Mouse (Mus musculus): Measurements from ENCODE around the gene Spats1. TPM values are rescaled to one million over a fixed set of nuclear protein-coding genes. Genes with fewer than 3 reads are reported as not detected.
A peak's percentile ranks its signal among the peaks of the same experiment; 100 is the strongest.

The Spats1 gene
- polyA plus RNA-seq (2016; fragmentation: Nextera tagmentation; extraction: Ambion mirVana), result 0.33 and 1.1 TPM in 2 replicates

GRCm38 (mm10) chr17:45474669-45475465, at the start of gene Spats1:
TSS of gene Spats1 (minus strand) at chr17:45475415.
- H3K36me3 ChIP-seq, result no peaks in the 10 kb centered on the region
- peak within 1 kb of the TSS; percentile 53 for H3K4me3 ChIP-seq
- H3K27me3 ChIP-seq (ENCODE audit: low read depth, poor library complexity, severe bottlenecking), result peaks cover 54% of the 10 kb centered on the region
- H3K4me1 ChIP-seq, result peaks cover 11% of the 10 kb centered on the region
- peak; percentile 77 for DNase-seq (ENCODE audit: low spot score)
- no peaks in the 10 kb centered on the region for H3K9me3 ChIP-seq (replicated peaks)
- no peak within 1 kb of the TSS for H3K27ac ChIP-seq
- WGBS, result 5% methylated on average over 30 of the region's 30 CpGs

- WGBS, result 63% methylated on average over 4 of the region's 4 CpGs
- H3K27me3 ChIP-seq (ENCODE audit: low read depth, poor library complexity, severe bottlenecking), result peaks cover 55% of the 10 kb centered on the region
- no peaks in the 10 kb centered on the region for H3K9me3 ChIP-seq (replicated peaks)
- no peak overlapping the region for H3K27ac ChIP-seq
- no peak overlapping the region for H3K4me3 ChIP-seq
- peaks cover 41% of the 10 kb centered on the region for H3K4me1 ChIP-seq
- no peak for DNase-seq (ENCODE audit: low spot score)
- H3K36me3 ChIP-seq, result peaks cover 12% of the 10 kb centered on the region
Observed at GRCm38 (mm10) chr17:45524961-45525360, 49.7 kb upstream of the Spats1 start.

GRCm38 (mm10) chr17:45523263-45523662, 48.0 kb upstream of the Spats1 start, which contains the start of gene Tcte1:
TSS of gene Tcte1 (plus strand) at chr17:45523434.
- Histone ChIP-seq H3K27ac (peak within 1 kb of the TSS; percentile 69), H3K4me3 (peak within 1 kb of the TSS; percentile 55), H3K9me3 (replicated peaks) (no peaks in the 10 kb centered on the region), H3K36me3 (peaks cover 29% of the 10 kb centered on the region), H3K4me1 (peaks cover 42% of the 10 kb centered on the region), H3K27me3 (ENCODE audit: low read depth, poor library complexity, severe bottlenecking) (peaks cover 48% of the 10 kb centered on the region)
- WGBS, result 0% methylated on average over 21 of the region's 21 CpGs
- DNase-seq (ENCODE audit: low spot score), result peak; percentile 80

GRCm38 (mm10) chr17:45520136-45520535, 44.9 kb upstream of the Spats1 start:
- Histone ChIP-seq H3K4me1 (peaks cover 39% of the 10 kb centered on the region), H3K4me3 (no peak overlapping the region), H3K36me3 (peaks cover 58% of the 10 kb centered on the region), H3K27me3 (ENCODE audit: low read depth, poor library complexity, severe bottlenecking) (peaks cover 24% of the 10 kb centered on the region), H3K27ac (no peak overlapping the region), H3K9me3 (replicated peaks) (no peaks in the 10 kb centered on the region)
- no peak for DNase-seq (ENCODE audit: low spot score)
- WGBS, result 70% methylated on average over 11 of the region's 11 CpGs

- no peak overlapping the region for H3K27ac ChIP-seq
- no peaks in the 10 kb centered on the region for H3K9me3 ChIP-seq (replicated peaks)
- 69% methylated on average over 12 of the region's 12 CpGs for WGBS
- H3K4me3 ChIP-seq, result no peak overlapping the region
- H3K4me1 ChIP-seq, result peaks cover 36% of the 10 kb centered on the region
- peaks cover 59% of the 10 kb centered on the region for H3K36me3 ChIP-seq
- DNase-seq (ENCODE audit: low spot score), result no peak
- H3K27me3 ChIP-seq (ENCODE audit: low read depth, poor library complexity, severe bottlenecking), result peaks cover 13% of the 10 kb centered on the region
Observed at GRCm38 (mm10) chr17:45518766-45519475, 43.7 kb upstream of the Spats1 start.

- no peak for DNase-seq (ENCODE audit: low spot score)
- Histone ChIP-seq H3K9me3 (replicated peaks) (no peaks in the 10 kb centered on the region), H3K27ac (no peak overlapping the region), H3K36me3 (peaks cover 65% of the 10 kb centered on the region), H3K4me3 (no peak overlapping the region), H3K27me3 (ENCODE audit: low read depth, poor library complexity, severe bottlenecking) (peaks cover 5% of the 10 kb centered on the region; the same call in 1 of the 2 replicates), H3K4me1 (peaks cover 24% of the 10 kb centered on the region)
- WGBS, result 92% methylated on average over 28 of the region's 28 CpGs
Observed at GRCm38 (mm10) chr17:45517549-45518215, 42.5 kb upstream of the Spats1 start.

- Histone ChIP-seq H3K9me3 (replicated peaks) (no peaks in the 10 kb centered on the region), H3K27ac (no peak overlapping the region), H3K27me3 (ENCODE audit: low read depth, poor library complexity, severe bottlenecking) (no peaks in the 10 kb centered on the region), H3K36me3 (peaks cover 65% of the 10 kb centered on the region), H3K4me1 (peaks cover 19% of the 10 kb centered on the region), H3K4me3 (no peak overlapping the region)
- 93% methylated on average over 21 of the region's 21 CpGs for WGBS
- DNase-seq (ENCODE audit: low spot score), result no peak
Observed at GRCm38 (mm10) chr17:45517135-45517534, 41.9 kb upstream of the Spats1 start.

GRCm38 (mm10) chr17:45516488-45516887, 41.3 kb upstream of the Spats1 start:
- Histone ChIP-seq H3K36me3 (peaks cover 67% of the 10 kb centered on the region), H3K9me3 (replicated peaks) (no peaks in the 10 kb centered on the region), H3K4me1 (peaks cover 19% of the 10 kb centered on the region), H3K27me3 (ENCODE audit: low read depth, poor library complexity, severe bottlenecking) (no peaks in the 10 kb centered on the region), H3K27ac (no peak overlapping the region), H3K4me3 (no peak overlapping the region)
- WGBS, result 57% methylated on average over 8 of the region's 8 CpGs
- peak; percentile 80 for DNase-seq (ENCODE audit: low spot score)

GRCm38 (mm10) chr17:45515806-45516205, 40.6 kb upstream of the Spats1 start:
- H3K4me3 ChIP-seq, result no peak overlapping the region
- WGBS, result 79% methylated on average over 10 of the region's 10 CpGs
- no peak overlapping the region for H3K27ac ChIP-seq
- no peaks in the 10 kb centered on the region for H3K27me3 ChIP-seq (ENCODE audit: low read depth, poor library complexity, severe bottlenecking)
- no peaks in the 10 kb centered on the region for H3K9me3 ChIP-seq (replicated peaks)
- peaks cover 70% of the 10 kb centered on the region for H3K36me3 ChIP-seq
- no peak for DNase-seq (ENCODE audit: low spot score)
- peaks cover 13% of the 10 kb centered on the region for H3K4me1 ChIP-seq

GRCm38 (mm10) chr17:45515204-45515726, 40.0 kb upstream of the Spats1 start:
- 51% methylated on average over 15 of the region's 15 CpGs for WGBS
- Histone ChIP-seq H3K9me3 (replicated peaks) (no peaks in the 10 kb centered on the region), H3K27ac (no peak overlapping the region), H3K36me3 (peaks cover 70% of the 10 kb centered on the region), H3K4me1 (peaks cover 8% of the 10 kb centered on the region; the same call in 1 of the 2 replicates), H3K27me3 (ENCODE audit: low read depth, poor library complexity, severe bottlenecking) (no peaks in the 10 kb centered on the region), H3K4me3 (no peak overlapping the region)
- no peak for DNase-seq (ENCODE audit: low spot score)

- Histone ChIP-seq H3K27ac (no peak overlapping the region), H3K27me3 (ENCODE audit: low read depth, poor library complexity, severe bottlenecking) (no peaks in the 10 kb centered on the region), H3K4me1 (peaks cover 10% of the 10 kb centered on the region), H3K9me3 (replicated peaks) (no peaks in the 10 kb centered on the region), H3K36me3 (peaks cover 54% of the 10 kb centered on the region), H3K4me3 (no peak overlapping the region)
- no peak for DNase-seq (ENCODE audit: low spot score)
- 92% methylated on average over 4 of the region's 4 CpGs for WGBS
Observed at GRCm38 (mm10) chr17:45511757-45512156, 36.5 kb upstream of the Spats1 start.

GRCm38 (mm10) chr17:45510871-45511270, 35.7 kb upstream of the Spats1 start:
- Histone ChIP-seq H3K36me3 (peaks cover 46% of the 10 kb centered on the region), H3K9me3 (replicated peaks) (no peaks in the 10 kb centered on the region), H3K27ac (no peak overlapping the region), H3K27me3 (ENCODE audit: low read depth, poor library complexity, severe bottlenecking) (no peaks in the 10 kb centered on the region), H3K4me1 (peaks cover 19% of the 10 kb centered on the region), H3K4me3 (no peak overlapping the region)
- no peak for DNase-seq (ENCODE audit: low spot score)
- WGBS, result 90% methylated on average over 4 of the region's 4 CpGs
